Mouse (Mus musculus) forebrain, embryonic 11.5 days (tissue): Measurements from ENCODE around the gene Treml2. TPM values are rescaled to one million over a fixed set of nuclear protein-coding genes. Genes with fewer than 3 reads are reported as not detected.

ENCODE experiments used
- ATAC-seq: fragments of 200-750 bp; cut with Nextera tagmentation; replicated peaks from 2 replicates; pipeline ENCODE4 v1.8.0; 2017; ENCODE audit warnings: moderate TSS enrichment; ENCODE audit not compliant: low FRiP score
- DNase-seq: peaks from one replicate; pipeline ENCODE4 v3.0.0-alpha.2; 2017; ENCODE audit warnings: low spot score
- H3K27ac ChIP-seq: fragments of 300-500 bp; sonication (generic); 2 replicates; pipeline ENCODE4 v1.5.1; 2014; ENCODE audit warnings: low read depth, low read length
- H3K27me3 ChIP-seq: fragments of 300-500 bp; sonication (generic); 2 replicates; pipeline ENCODE4 v1.6.1; 2014; ENCODE audit warnings: mild to moderate bottlenecking, low read length, mixed read lengths; ENCODE audit not compliant: control insufficient read depth, insufficient read depth
- H3K36me3 ChIP-seq: fragments of 300-500 bp; sonication (generic); 2 replicates; pipeline ENCODE4 v1.6.1; 2014; ENCODE audit warnings: mild to moderate bottlenecking, low read length, moderate library complexity, mixed read lengths; ENCODE audit not compliant: control insufficient read depth, insufficient read depth
- H3K4me1 ChIP-seq: fragments of 300-500 bp; sonication (generic); replicated peaks from 2 replicates; pipeline ENCODE4 v1.6.1; 2014; ENCODE audit warnings: low read length, mixed read lengths; ENCODE audit not compliant: control insufficient read depth, insufficient read depth
- H3K4me2 ChIP-seq: fragments of 300-500 bp; sonication (generic); 2 replicates; pipeline ENCODE4 v1.6.1; 2014; ENCODE audit warnings: low read depth, mild to moderate bottlenecking, low read length, moderate library complexity, mixed read lengths; ENCODE audit not compliant: severe bottlenecking
- H3K4me3 ChIP-seq: fragments of 300-500 bp; sonication (generic); 2 replicates; pipeline ENCODE4 v1.5.1; 2014; ENCODE audit warnings: low read depth, low read length
- H3K9ac ChIP-seq: fragments of 300-500 bp; sonication (generic); 2 replicates; pipeline ENCODE4 v1.6.1; 2014; ENCODE audit warnings: low read length
- H3K9me3 ChIP-seq: fragments of 300-500 bp; sonication (generic); 2 replicates; pipeline ENCODE4 v1.6.1; 2016; ENCODE audit warnings: low read length, mixed read lengths; ENCODE audit not compliant: control insufficient read depth
- WGBS: fragments of 180-500 bp; shearing (Covaris S2); extraction: QIAGEN DNeasy Blood & Tissue Kit; methylation state at CpG from one replicate; pipeline ENCODE4 v1.1.7; 2014; 5-methylcytosine and 5-hydroxymethylcytosine counted together
- polyA plus RNA-seq: library from polyadenylated mRNA; unstranded; fragments of >200 nt; fragmentation: Nextera tagmentation; extraction: Ambion mirVana; gene quantifications from 2 replicates; pipeline ENCODE4 v1.2.1, GENCODE M21; 2014

Treml2 gene
- polyA plus RNA-seq, 1 experiment from 2014 or later = 0.20 TPM

- Histone ChIP-seq H3K9me3 (no peaks in the 10 kb centered on the region), H3K9ac (no peak overlapping the region), H3K36me3 (no peaks in the 10 kb centered on the region), H3K4me3 (no peak overlapping the region), H3K4me1 (0 out of 2 replicates have a peak, but pooled peaks cover 3% of the 10 kb centered on the region), H3K27me3 (no peaks in the 10 kb centered on the region; the same call in 1 of the 2 replicates), H3K27ac (peak overlapping the region; percentile 68), H3K4me2 (no peak overlapping the region)
- no peak for ATAC-seq
- DNase-seq = no peak
- 34% methylated on average over 2 of the region's 2 CpGs for WGBS
Measured at GRCm38 (mm10) chr17:48266610-48267304, 32.5 kb upstream of the Treml2 start.

GRCm38 (mm10) chr17:48267591-48267990, 31.7 kb upstream of the Treml2 start:
- no peaks in the 10 kb centered on the region; the same call in 1 of the 2 replicates for H3K27me3 ChIP-seq
- 0 out of 2 replicates have a peak, but pooled peaks cover 3% of the 10 kb centered on the region for H3K4me1 ChIP-seq
- ATAC-seq (no peak), DNase-seq (no peak)
- H3K9me3 ChIP-seq = no peaks in the 10 kb centered on the region
- H3K36me3 ChIP-seq = no peaks in the 10 kb centered on the region
- no peak overlapping the region for H3K4me2 ChIP-seq
- H3K27ac ChIP-seq = no peak overlapping the region
- no peak overlapping the region for H3K9ac ChIP-seq
- no peak overlapping the region for H3K4me3 ChIP-seq
- WGBS = 90% methylated on average over 1 of the region's 1 CpGs

DNA sequence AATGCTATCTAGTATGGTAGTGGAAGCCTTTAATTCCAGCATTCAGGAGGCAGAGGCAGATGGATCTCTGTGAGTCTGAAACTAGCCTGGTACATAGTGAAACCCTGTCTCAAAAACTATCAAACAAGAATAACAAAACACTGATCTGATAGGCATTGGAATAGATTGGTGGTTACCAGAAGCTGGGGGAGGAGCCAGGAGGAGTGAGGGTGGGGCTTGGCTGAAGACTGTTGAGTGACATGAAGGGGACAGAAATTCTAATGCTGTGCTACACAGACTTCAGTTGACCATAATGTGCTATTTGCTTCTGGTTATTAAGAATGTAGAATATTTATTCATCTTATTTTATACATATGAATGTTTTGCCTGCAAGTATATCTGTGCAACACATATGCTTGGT, 31.0 kb upstream of the Treml2 start:
- no peak overlapping the region for H3K27ac ChIP-seq
- 0 out of 2 replicates have a peak, but pooled peaks cover 3% of the 10 kb centered on the region for H3K4me1 ChIP-seq
- ATAC-seq (no peak), DNase-seq (no peak)
- no peak overlapping the region for H3K4me3 ChIP-seq
- no peaks in the 10 kb centered on the region; the same call in 1 of the 2 replicates for H3K27me3 ChIP-seq
- H3K36me3 ChIP-seq = no peaks in the 10 kb centered on the region
- H3K9ac ChIP-seq = no peak overlapping the region
- no peaks in the 10 kb centered on the region for H3K9me3 ChIP-seq
- H3K4me2 ChIP-seq = no peak overlapping the region

- 78% methylated on average over 4 of the region's 4 CpGs for WGBS
- H3K4me1 ChIP-seq = 0 out of 2 replicates have a peak, but pooled peaks cover 3% of the 10 kb centered on the region
- DNase-seq = no peak
- no peaks in the 10 kb centered on the region for H3K9me3 ChIP-seq
- H3K27me3 ChIP-seq = no peaks in the 10 kb centered on the region; the same call in 1 of the 2 replicates
- no peak overlapping the region for H3K4me3 ChIP-seq
- no peak for ATAC-seq
- H3K9ac ChIP-seq = no peak overlapping the region
- H3K27ac ChIP-seq = no peak overlapping the region
- no peaks in the 10 kb centered on the region for H3K36me3 ChIP-seq
- H3K4me2 ChIP-seq = no peak overlapping the region
Measured at GRCm38 (mm10) chr17:48269833-48270232, 29.5 kb upstream of the Treml2 start.

- ATAC-seq (no peak), DNase-seq (no peak)
- H3K27me3 ChIP-seq = no peaks in the 10 kb centered on the region; the same call in 1 of the 2 replicates
- H3K27ac ChIP-seq = no peak overlapping the region
- WGBS = 78% methylated on average over 5 of the region's 5 CpGs
- H3K4me1 ChIP-seq = no peaks in the 10 kb centered on the region
- no peak overlapping the region for H3K4me2 ChIP-seq
- H3K9me3 ChIP-seq = no peaks in the 10 kb centered on the region
- H3K36me3 ChIP-seq = no peaks in the 10 kb centered on the region
- no peak overlapping the region for H3K9ac ChIP-seq
- H3K4me3 ChIP-seq = no peak overlapping the region
Measured at GRCm38 (mm10) chr17:48272158-48272557, 27.1 kb upstream of the Treml2 start.

DNA sequence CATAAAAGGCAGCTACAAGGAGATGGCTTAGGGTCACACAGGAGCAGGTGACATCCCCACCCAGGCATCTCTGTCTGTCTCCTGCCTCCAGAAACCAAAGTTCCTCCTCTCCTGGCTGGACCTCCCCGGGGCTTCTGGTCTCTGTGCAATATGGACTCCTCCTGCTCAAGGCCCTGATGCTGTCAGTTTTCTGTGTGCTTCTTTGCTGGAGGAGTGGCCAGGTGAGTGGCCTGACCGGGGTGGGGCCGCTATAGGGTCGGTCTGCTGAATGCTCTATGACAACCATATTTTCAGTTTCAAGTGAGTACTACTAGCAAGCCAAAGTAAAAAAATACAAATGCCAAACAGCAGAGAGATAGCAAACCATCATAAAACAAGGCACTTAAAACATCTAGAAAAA, 26.7 kb upstream of the Treml2 start:
- no peak for ATAC-seq
- Histone ChIP-seq H3K9ac (no peak overlapping the region), H3K4me1 (no peaks in the 10 kb centered on the region), H3K27me3 (no peaks in the 10 kb centered on the region; the same call in 1 of the 2 replicates), H3K4me2 (no peak overlapping the region), H3K4me3 (no peak overlapping the region), H3K27ac (no peak overlapping the region), H3K36me3 (no peaks in the 10 kb centered on the region), H3K9me3 (no peaks in the 10 kb centered on the region)
- no peak for DNase-seq
- whole genome bisulfite sequencing = 91% methylated on average over 4 of the region's 4 CpGs

GRCm38 (mm10) chr17:48274098-48274497, 25.2 kb upstream of the Treml2 start:
- Histone ChIP-seq H3K27ac (no peak overlapping the region), H3K9me3 (no peaks in the 10 kb centered on the region), H3K36me3 (no peaks in the 10 kb centered on the region), H3K4me1 (no peaks in the 10 kb centered on the region), H3K9ac (no peak overlapping the region), H3K4me2 (no peak overlapping the region), H3K27me3 (no peaks in the 10 kb centered on the region), H3K4me3 (no peak overlapping the region)
- no peak for ATAC-seq
- 86% methylated on average over 4 of the region's 4 CpGs for WGBS
- no peak for DNase-seq

- no peak overlapping the region for H3K27ac ChIP-seq
- no peaks in the 10 kb centered on the region for H3K27me3 ChIP-seq
- H3K4me1 ChIP-seq = no peaks in the 10 kb centered on the region
- H3K9ac ChIP-seq = no peak overlapping the region
- no peak overlapping the region for H3K4me3 ChIP-seq
- no peaks in the 10 kb centered on the region for H3K9me3 ChIP-seq
- no peaks in the 10 kb centered on the region for H3K36me3 ChIP-seq
- ATAC-seq (peak; percentile 63), DNase-seq (peak; percentile 90)
- H3K4me2 ChIP-seq = no peak overlapping the region
- 29% methylated on average over 6 of the region's 6 CpGs for WGBS
Measured at GRCm38 (mm10) chr17:48274885-48275284, 24.4 kb upstream of the Treml2 start.

DNA sequence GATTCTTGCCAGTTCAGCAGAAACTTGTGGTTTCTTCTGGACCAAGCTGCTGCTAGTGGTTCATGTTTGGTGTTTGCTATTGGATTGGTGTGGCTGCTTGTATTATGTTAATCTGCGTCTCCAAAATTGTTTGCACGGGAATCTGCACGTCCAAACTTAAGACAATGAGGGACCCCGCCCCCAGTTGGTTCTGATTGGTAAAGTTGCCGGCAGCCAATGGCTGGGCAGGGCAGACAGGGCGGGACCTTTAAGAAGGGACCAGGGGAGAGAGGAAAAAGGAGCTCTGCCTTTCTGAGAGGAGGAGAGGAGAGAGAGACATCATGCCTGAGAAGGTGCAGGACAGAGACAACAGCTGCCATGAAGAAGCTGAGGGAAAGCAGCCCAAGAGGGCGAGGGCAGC, 23.6 kb upstream of the Treml2 start:
- Histone ChIP-seq H3K27me3 (no peaks in the 10 kb centered on the region), H3K4me1 (no peaks in the 10 kb centered on the region), H3K36me3 (no peaks in the 10 kb centered on the region), H3K27ac (no peak overlapping the region), H3K4me3 (no peak overlapping the region), H3K4me2 (no peak overlapping the region), H3K9me3 (no peaks in the 10 kb centered on the region), H3K9ac (no peak overlapping the region)
- ATAC-seq (no peak), DNase-seq (no peak)
- WGBS = 50% methylated on average over 7 of the region's 7 CpGs
